Mouse (Mus musculus): Measurements from ENCODE around the gene Yipf1.

- TF ChIP-seq CTCF (IDR thresholded peaks at IDR 0.05; ENCODE audit: control insufficient read depth, insufficient read depth, low read length) = no peak
- no peak for TF ChIP-seq POLR2A (IDR thresholded peaks at IDR 0.05; ENCODE audit: borderline replicate concordance, control insufficient read depth, low read depth, low read length)
These were observed 23.3 kb downstream of the Yipf1 start for GRCm38 (mm10) chr4:107337455-107337854.
